Mouse (Mus musculus): ENCODE measurements around the gene Rarres1. TPM values are rescaled to one million over a fixed set of nuclear protein-coding genes. Genes with fewer than 3 reads are reported as not detected.

The Rarres1 gene
- polyA plus RNA-seq (2012; fragmentation: generic; extraction: Trizol): under 1 TPM in 1 of 2 experiments, not detected in 1; 0.15 TPM

GRCm38 (mm10) chr3:67515274-67515801 is at the start of gene Rarres1:
Gene Rarres1, minus strand, starts transcription at chr3:67515523.

GRCm38 (mm10) chr3:67463450-67464372 is 51.6 kb downstream of the Rarres1 start, which contains the start of gene Lxn:
Gene Lxn, minus strand, starts transcription at chr3:67463926.

GRCm38 (mm10) chr3:67429999-67430380 is 85.3 kb downstream of the Rarres1 start, which contains the start of gene Gfm1:
Gene Gfm1, plus strand, starts transcription at chr3:67430096.

Other genes starting within 250 kb of the Rarres1 start
- gene Mlf1, start 141.4 kb downstream of the Rarres1 start, polyA plus RNA-seq (2012; fragmentation: generic; extraction: Trizol): 1 to 10 TPM in 1 of 2 experiments, under 1 TPM in 1; 0.33 to 1.3 TPM
- gene Gm17402, start 140.4 kb downstream of the Rarres1 start, polyA plus RNA-seq (2012; fragmentation: generic; extraction: Trizol): not detected
- gene Gfm1, start 85.4 kb downstream of the Rarres1 start, polyA plus RNA-seq (2012; fragmentation: generic; extraction: Trizol): 10 to 100 TPM in 1 of 2 experiments, 1 to 10 TPM in 1; 7.5 to 16.0 TPM
- gene Lxn, start 51.6 kb downstream of the Rarres1 start, polyA plus RNA-seq (2012; fragmentation: generic; extraction: Trizol): 100 to 1,000 TPM in 1 of 2 experiments, 10 to 100 TPM in 1; 99.3 to 408 TPM
- 10 to 100 TPM; 13.3 to 35.7 TPM for gene Mfsd1, start 67.2 kb upstream of the Rarres1 start, polyA plus RNA-seq (2012; fragmentation: generic; extraction: Trizol)

Measured in C3H10T1/2 (cell line).